Mouse (Mus musculus): ENCODE measurements around the gene Sept4.

The Sept4 gene

GRCm38 (mm10) chr11:87568255-87568953, at the start of gene Sept4:
Gene Sept4, plus strand, starts transcription at chr11:87568903.
- in situ Hi-C loops (cut with MboI, MseI), result no loop called here

DNA sequence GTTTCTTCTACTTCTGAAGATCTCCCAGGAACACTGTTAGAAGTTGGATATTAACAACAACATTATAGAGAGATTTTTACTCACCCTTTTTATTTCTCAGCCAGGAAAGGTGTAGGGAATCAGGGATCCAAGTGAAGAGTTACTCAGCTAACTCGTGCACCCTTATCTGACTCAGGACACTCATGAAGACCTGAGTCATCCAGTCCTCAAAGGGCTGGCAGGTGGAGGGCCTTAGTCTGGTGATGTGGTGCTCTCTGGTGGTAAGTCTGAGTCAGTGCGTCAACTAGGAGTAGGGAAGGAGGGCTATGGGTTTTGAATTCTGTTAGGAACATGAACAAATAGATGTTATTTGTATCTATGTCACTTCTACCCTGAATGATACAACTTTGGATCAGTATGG, 49.4 kb upstream of the Sept4 start:
- in situ Hi-C loops (cut with MboI, MseI), result loop anchor here in 1 of 2 experiments (5.0 kb wide), 1 partner anchor 82 kb away; no protein-coding TSS in a partner anchor

DNA sequence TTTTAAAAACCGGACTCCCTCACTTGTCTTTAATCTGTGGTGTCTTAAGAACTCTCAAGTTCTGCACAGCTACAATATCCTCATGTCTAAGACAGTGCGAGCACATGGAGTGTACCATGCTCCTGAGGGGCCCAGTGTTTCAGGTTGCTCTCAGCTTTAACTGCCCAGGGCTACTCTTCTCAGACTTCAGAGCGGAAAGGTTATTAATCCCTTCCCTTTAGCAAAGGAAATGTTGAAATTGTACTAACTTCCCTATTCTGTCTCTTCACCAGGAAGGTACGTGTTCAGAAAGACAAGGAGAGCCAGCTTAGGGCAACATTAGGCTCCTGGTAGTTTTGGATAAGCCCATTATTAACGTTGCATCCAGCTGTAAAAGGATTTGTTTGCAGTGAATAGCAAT, 45.2 kb upstream of the Sept4 start:
- in situ Hi-C loops (cut with MboI, MseI), result loop anchor here (5.0 kb wide), 2 partner anchors 36 to 96 kb away; no protein-coding TSS in a partner anchor

GRCm38 (mm10) chr11:87523967-87524366, 44.7 kb upstream of the Sept4 start:
- in situ Hi-C loops (cut with MboI, MseI), result loop anchor here (5.0 kb wide), 2 partner anchors 37 to 97 kb away; no protein-coding TSS in a partner anchor

- in situ Hi-C loops (cut with MboI, MseI), result loop anchor here (5.0 kb wide), 2 partner anchors 37 to 97 kb away; no protein-coding TSS in a partner anchor
Measured at GRCm38 (mm10) chr11:87524780-87525179, 43.9 kb upstream of the Sept4 start.

- in situ Hi-C loops (cut with MboI, MseI), result no loop called here
Measured at GRCm38 (mm10) chr11:87527364-87527763, 41.3 kb upstream of the Sept4 start.

DNA sequence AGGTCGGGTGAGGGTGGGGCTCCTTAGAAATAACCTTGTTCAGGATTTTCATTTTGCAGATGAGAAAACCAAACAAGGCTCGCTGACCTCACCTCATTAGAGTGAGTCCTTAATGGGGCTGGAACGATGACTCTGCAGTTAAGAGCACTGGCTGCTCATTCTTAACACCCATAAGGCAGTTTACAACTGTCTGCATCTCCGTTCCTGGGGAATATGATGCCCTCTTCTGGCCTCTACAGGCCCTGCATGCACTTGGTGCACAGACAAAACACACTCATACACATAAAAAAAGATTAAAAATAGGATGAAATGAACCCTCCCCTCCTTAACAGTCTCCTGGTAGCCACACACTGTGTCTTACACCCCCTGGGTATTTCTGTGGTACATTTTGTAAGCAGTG, 40.7 kb upstream of the Sept4 start:
- in situ Hi-C loops (cut with MboI, MseI), result no loop called here

GRCm38 (mm10) chr11:87531695-87532094, 37.0 kb upstream of the Sept4 start:
- in situ Hi-C loops (cut with MboI, MseI), result no loop called here

DNA sequence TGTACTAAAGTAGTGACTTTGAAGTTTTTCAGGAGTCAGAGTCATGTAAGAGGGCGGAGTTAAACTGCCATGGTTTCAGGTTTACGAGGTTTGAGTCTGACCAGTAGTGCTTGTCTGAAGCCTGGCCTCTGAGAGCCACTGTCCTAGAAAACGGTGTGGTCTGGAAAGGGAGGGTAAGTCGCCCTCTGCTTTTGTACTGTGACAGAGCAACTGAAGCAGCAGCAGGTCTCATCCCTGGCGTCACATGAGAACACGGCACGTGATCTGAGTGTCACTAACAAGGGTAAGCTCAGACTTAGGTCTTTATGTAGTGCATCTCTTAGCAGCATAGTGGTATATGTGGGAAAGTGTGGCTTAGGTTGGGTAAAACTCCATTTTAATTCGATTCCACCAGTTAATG, 26.4 kb upstream of the Sept4 start:
- in situ Hi-C loops (cut with MboI, MseI), result no loop called here

DNA sequence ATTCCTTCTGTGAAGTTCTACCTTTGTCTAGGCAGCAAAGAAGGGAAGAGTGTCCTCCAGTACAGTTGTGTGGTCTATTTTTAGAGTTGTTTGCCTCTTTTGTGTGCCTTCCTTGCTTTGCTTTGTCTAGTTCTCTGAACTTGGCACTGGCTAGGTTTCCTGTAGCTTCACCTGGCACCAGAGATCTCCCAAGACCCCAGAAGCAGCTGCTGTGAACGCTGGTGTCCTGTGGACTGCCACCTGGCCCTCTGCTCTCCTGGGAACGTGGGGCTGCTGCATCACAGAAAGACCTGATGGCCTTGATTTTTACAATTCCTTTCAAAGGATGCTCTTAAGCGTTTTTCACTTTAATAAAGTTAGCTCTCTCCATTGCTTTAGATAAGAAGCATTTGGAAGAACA, 25.8 kb upstream of the Sept4 start:
- in situ Hi-C loops (cut with MboI, MseI), result no loop called here

DNA sequence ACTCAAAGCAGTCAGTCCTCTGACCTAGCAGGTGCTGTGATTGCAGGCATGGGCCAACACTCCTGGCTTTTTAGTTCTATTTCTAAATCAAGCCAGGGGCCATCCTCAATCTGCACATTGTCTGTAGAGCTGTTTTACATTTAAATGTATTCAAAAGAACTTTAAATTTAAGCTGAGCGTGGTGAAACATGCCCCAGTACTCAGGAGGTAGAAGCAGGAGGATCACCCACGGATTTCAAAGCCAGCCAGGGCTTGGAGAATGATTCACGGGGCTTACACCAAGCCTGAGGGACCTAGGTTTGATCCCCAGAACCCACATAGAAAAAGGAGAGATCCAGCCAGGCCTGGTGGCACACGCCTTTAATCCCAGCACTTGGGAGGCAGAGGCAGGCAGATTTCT, 15.4 kb upstream of the Sept4 start:
- in situ Hi-C loops (cut with MboI, MseI), result no loop called here

- in situ Hi-C loops (cut with MboI, MseI), result no loop called here
Measured at GRCm38 (mm10) chr11:87554386-87554785, 14.3 kb upstream of the Sept4 start.

- in situ Hi-C loops (cut with MboI, MseI), result no loop called here
Measured at GRCm38 (mm10) chr11:87555106-87555703, 13.5 kb upstream of the Sept4 start.

DNA sequence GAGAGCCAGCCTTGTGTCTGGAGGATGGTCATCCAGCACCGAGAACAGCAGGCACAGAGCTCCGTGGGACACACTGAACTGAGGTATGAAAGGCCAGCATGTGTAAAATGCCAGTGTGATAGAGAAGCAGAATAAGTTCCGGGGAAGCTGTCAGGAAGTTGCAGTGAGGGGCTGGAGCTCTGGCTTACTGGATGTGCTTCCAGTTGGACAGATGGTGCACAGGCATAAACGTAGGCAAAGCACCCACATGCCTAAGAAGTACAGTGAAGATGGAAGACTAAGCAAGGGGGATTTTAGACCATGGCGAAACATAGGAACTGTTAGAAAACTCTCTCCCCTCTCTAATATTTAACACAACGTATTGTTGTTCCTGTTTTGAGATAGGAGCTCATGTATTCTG, 7.5 kb upstream of the Sept4 start:
- in situ Hi-C loops (cut with MboI, MseI), result no loop called here

- in situ Hi-C loops (cut with MboI, MseI), result no loop called here
Measured at GRCm38 (mm10) chr11:87566501-87566900, 2.2 kb upstream of the Sept4 start, which contains the start of gene Gm11492. Gene Gm11492, plus strand, starts transcription at chr11:87566653.

- in situ Hi-C loops (cut with MboI, MseI), result loop anchor here in 1 of 2 experiments (10.0 kb wide), 1 partner anchor 1004 kb away; no protein-coding TSS in a partner anchor
Measured at GRCm38 (mm10) chr11:87570743-87571142, 2.0 kb downstream of the Sept4 start.

GRCm38 (mm10) chr11:87571361-87571950, 2.8 kb downstream of the Sept4 start:
- in situ Hi-C loops (cut with MboI, MseI), result loop anchor here in 1 of 2 experiments (10.0 kb wide), 1 partner anchor 1003 kb away; no protein-coding TSS in a partner anchor

GRCm38 (mm10) chr11:87573751-87574150, 5.0 kb downstream of the Sept4 start:
- in situ Hi-C loops (cut with MboI, MseI), result loop anchor here in 1 of 2 experiments (10.0 kb wide), 1 partner anchor 1001 kb away; no protein-coding TSS in a partner anchor

GRCm38 (mm10) chr11:87574520-87575180, 5.9 kb downstream of the Sept4 start:
- in situ Hi-C loops (cut with MboI, MseI), result loop anchor here in 1 of 2 experiments (10.0 kb wide), 1 partner anchor 1000 kb away; no protein-coding TSS in a partner anchor

- in situ Hi-C loops (cut with MboI, MseI), result loop anchor here in 1 of 2 experiments (10.0 kb wide), 1 partner anchor 997 kb away; no protein-coding TSS in a partner anchor
Measured at GRCm38 (mm10) chr11:87577601-87578248, 9.0 kb downstream of the Sept4 start.

Measured in T-helper 17 cell (primary cell).